Mouse (Mus musculus): ENCODE measurements around the gene Rflna. TPM values are rescaled to one million over a fixed set of nuclear protein-coding genes. Genes with fewer than 3 reads are reported as not detected.

Rflna gene
- total and polyA plus RNA-seq, 3 experiments, result 0.17 to 0.46 TPM; not detected in 1

- Histone ChIP-seq H3K4me1 (ENCODE audit: control insufficient read depth in 1 of 2, insufficient read depth in 2 of 2) (no peaks in the 10 kb centered on the region; a peak in 1 of 4 replicates), H3K4me3 (replicated peaks in 1 of 3; ENCODE audit: low read depth in 2 of 3, low read length in 2 of 3, poor library complexity in 1 of 3) (no peak overlapping the region), H3K9me3 (replicated peaks; ENCODE audit: low read length) (no peaks in the 10 kb centered on the region), H3K79me2 (replicated peaks; ENCODE audit: control insufficient read depth, extremely low read depth, insufficient read depth, poor library complexity, severe bottlenecking) (no peaks in the 10 kb centered on the region), H3K9ac (ENCODE audit: insufficient read depth, low read depth) (no peak overlapping the region), H3K36me3 (replicated peaks in 1 of 2; ENCODE audit: control insufficient read depth in 1 of 2, insufficient read depth in 1 of 2, low read length in 1 of 2) (no peaks in the 10 kb centered on the region), H3K4me2 (ENCODE audit: insufficient read depth, low read depth, poor library complexity, severe bottlenecking) (no peak overlapping the region), H3K27me3 (replicated peaks) (peaks cover 28% of the 10 kb centered on the region), H3K27ac (ENCODE audit: insufficient read depth, low read depth) (no peak overlapping the region)
- no peak for TF ChIP-seq RCOR1 (conservative IDR thresholded peaks at IDR 0.05; ENCODE audit: low read depth, low read length)
- no peak for TF ChIP-seq RAD21 (IDR thresholded peaks at IDR 0.05; ENCODE audit: low read depth, low read length)
- TF ChIP-seq USF2 (conservative IDR thresholded peaks at IDR 0.05; ENCODE audit: low read depth, low read length), result no peak
- no peak for TF ChIP-seq PAX5 (IDR thresholded peaks at IDR 0.05; ENCODE audit: low read length)
- no peak for TF ChIP-seq GABPA (IDR thresholded peaks at IDR 0.05; ENCODE audit: insufficient replicate concordance, low read depth, low read length)
- TF ChIP-seq UBTF (IDR thresholded peaks at IDR 0.05; ENCODE audit: low read depth, low read length), result no peak
- TF ChIP-seq SIN3A (IDR thresholded peaks at IDR 0.05; ENCODE audit: low read length), result no peak
- TF ChIP-seq MEF2A (IDR thresholded peaks at IDR 0.05; ENCODE audit: borderline replicate concordance, low read depth, low read length), result no peak
- TF ChIP-seq ZC3H11A (IDR thresholded peaks at IDR 0.05; ENCODE audit: low read depth, low read length), result no peak
- TF ChIP-seq NELFE (IDR thresholded peaks at IDR 0.05; ENCODE audit: low read depth, low read length), result no peak
- no peak for TF ChIP-seq MXI1 (IDR thresholded peaks at IDR 0.05; ENCODE audit: low read depth, low read length)
- no peak for TF ChIP-seq CTCF (conservative IDR thresholded peaks at IDR 0.05 in 1 of 2, IDR thresholded peaks at IDR 0.05 in 1 of 2; ENCODE audit: low read depth in 2 of 2, low read length in 2 of 2)
- no peak for TF ChIP-seq POLR2AphosphoS2 (IDR thresholded peaks at IDR 0.05; ENCODE audit: low read depth, low read length)
- no peak for TF ChIP-seq ZNF384 (IDR thresholded peaks at IDR 0.05; ENCODE audit: low read depth, low read length)
- no peak for TF ChIP-seq E2F4 (IDR thresholded peaks at IDR 0.05; ENCODE audit: insufficient replicate concordance, low read depth, low read length)
- dilution Hi-C loops (cut with MboI; ENCODE audit: extremely low pct_ligation_motif_present, extremely low pct_unique_long_range_greater_than_20kb, low sequenced_read_pairs), result no loop called here
- in situ Hi-C loops (cut with MboI; ENCODE audit: low pct_ligation_motif_present, low pct_unique_long_range_greater_than_20kb, low sequenced_read_pairs), result no loop called here
- no peak for DNase-seq (ENCODE audit: extremely low read depth)
Measured at GRCm38 (mm10) chr5:124989724-124990123, 13.3 kb upstream of the Rflna start.

GRCm38 (mm10) chr5:124992323-124992722, 10.7 kb upstream of the Rflna start:
- Histone ChIP-seq H3K79me2 (replicated peaks; ENCODE audit: control insufficient read depth, extremely low read depth, insufficient read depth, poor library complexity, severe bottlenecking) (no peaks in the 10 kb centered on the region), H3K4me2 (ENCODE audit: insufficient read depth, low read depth, poor library complexity, severe bottlenecking) (no peak overlapping the region), H3K27ac (ENCODE audit: insufficient read depth, low read depth) (no peak overlapping the region), H3K9ac (ENCODE audit: insufficient read depth, low read depth) (no peak overlapping the region), H3K9me3 (replicated peaks; ENCODE audit: low read length) (no peaks in the 10 kb centered on the region), H3K4me3 (replicated peaks in 1 of 3; ENCODE audit: low read depth in 2 of 3, low read length in 2 of 3, poor library complexity in 1 of 3) (no peak overlapping the region), H3K36me3 (replicated peaks in 1 of 2; ENCODE audit: control insufficient read depth in 1 of 2, insufficient read depth in 1 of 2, low read length in 1 of 2) (no peaks in the 10 kb centered on the region), H3K27me3 (replicated peaks) (peaks cover 42% of the 10 kb centered on the region), H3K4me1 (ENCODE audit: control insufficient read depth in 1 of 2, insufficient read depth in 2 of 2) (no peaks in the 10 kb centered on the region; a peak in 1 of 4 replicates)
- TF ChIP-seq GABPA (IDR thresholded peaks at IDR 0.05; ENCODE audit: insufficient replicate concordance, low read depth, low read length) (no peak), USF2 (conservative IDR thresholded peaks at IDR 0.05; ENCODE audit: low read depth, low read length) (no peak), MYC (IDR thresholded peaks at IDR 0.05; ENCODE audit: low read depth, low read length) (no peak), JUN (IDR thresholded peaks at IDR 0.05; ENCODE audit: insufficient read depth, low read depth, low read length) (no peak), MAX (IDR thresholded peaks at IDR 0.05; ENCODE audit: low read length) (no peak), ZNF384 (IDR thresholded peaks at IDR 0.05; ENCODE audit: low read depth, low read length) (no peak), TCF12 (IDR thresholded peaks at IDR 0.05; ENCODE audit: low read depth, low read length) (no peak), ZKSCAN1 (IDR thresholded peaks at IDR 0.05; ENCODE audit: borderline replicate concordance, low read depth, low read length) (no peak), TBP (conservative IDR thresholded peaks at IDR 0.05; ENCODE audit: low read depth, low read length) (no peak), ETS1 (conservative IDR thresholded peaks at IDR 0.05; ENCODE audit: low read depth, low read length) (no peak), EP300 (IDR thresholded peaks at IDR 0.05; ENCODE audit: low read length) (no peak), ZMIZ1 (IDR thresholded peaks at IDR 0.05; ENCODE audit: low read depth, low read length) (no peak), MXI1 (IDR thresholded peaks at IDR 0.05; ENCODE audit: low read depth, low read length) (no peak), POLR2A (IDR thresholded peaks at IDR 0.05; ENCODE audit: low read depth, low read length) (no peak), ELF1 (IDR thresholded peaks at IDR 0.05; ENCODE audit: low read depth, low read length) (no peak), UBTF (IDR thresholded peaks at IDR 0.05; ENCODE audit: low read depth, low read length) (no peak)
- no peak for DNase-seq (ENCODE audit: extremely low read depth)
- dilution Hi-C loops (cut with MboI; ENCODE audit: extremely low pct_ligation_motif_present, extremely low pct_unique_long_range_greater_than_20kb, low sequenced_read_pairs), result no loop called here
- in situ Hi-C loops (cut with MboI; ENCODE audit: low pct_ligation_motif_present, low pct_unique_long_range_greater_than_20kb, low sequenced_read_pairs), result no loop called here
